Mouse (Mus musculus) 3134 (cell line): Measurements from ENCODE around the gene Sox11.

Experiments
- DNase-seq: peaks from one replicate; pipeline ENCODE4 v3.0.0-alpha.2; 2011; ENCODE audit warnings: low spot score; ENCODE audit not compliant: insufficient read length; ENCODE audit errors: extremely low read depth

Gene Sox11

GRCm38 (mm10) chr12:27336801-27337200, 5.6 kb downstream of the Sox11 start:
- DNase-seq: no peak

- no peak for DNase-seq
Observed at GRCm38 (mm10) chr12:27336336-27336735, 6.0 kb downstream of the Sox11 start.

GRCm38 (mm10) chr12:27335356-27336055, 6.9 kb downstream of the Sox11 start:
- DNase-seq: no peak

- DNase-seq: no peak
Observed at GRCm38 (mm10) chr12:27333590-27333989, 8.8 kb downstream of the Sox11 start.

- DNase-seq: no peak
Observed at GRCm38 (mm10) chr12:27323423-27323822, 19.0 kb downstream of the Sox11 start.

- DNase-seq: no peak
Observed at GRCm38 (mm10) chr12:27320705-27321104, 21.7 kb downstream of the Sox11 start.

GRCm38 (mm10) chr12:27312985-27313384, 29.4 kb downstream of the Sox11 start:
- no peak for DNase-seq

- no peak for DNase-seq
Observed at GRCm38 (mm10) chr12:27311854-27312466, 30.4 kb downstream of the Sox11 start.

GRCm38 (mm10) chr12:27311316-27311832, 31.0 kb downstream of the Sox11 start:
- no peak for DNase-seq

- no peak for DNase-seq
Observed at GRCm38 (mm10) chr12:27310703-27311102, 31.7 kb downstream of the Sox11 start.

GRCm38 (mm10) chr12:27309969-27310368, 32.4 kb downstream of the Sox11 start:
- no peak for DNase-seq

- no peak for DNase-seq
Observed at GRCm38 (mm10) chr12:27304713-27305437, 37.5 kb downstream of the Sox11 start.

GRCm38 (mm10) chr12:27303190-27303589, 39.2 kb downstream of the Sox11 start:
- DNase-seq: no peak

- no peak for DNase-seq
Observed at GRCm38 (mm10) chr12:27298721-27299120, 43.7 kb downstream of the Sox11 start.

GRCm38 (mm10) chr12:27294191-27294590, 48.2 kb downstream of the Sox11 start:
- DNase-seq: no peak

GRCm38 (mm10) chr12:27293736-27294135, 48.6 kb downstream of the Sox11 start:
- DNase-seq: no peak

GRCm38 (mm10) chr12:27293208-27293607, 49.2 kb downstream of the Sox11 start:
- no peak for DNase-seq
